Mouse (Mus musculus): ENCODE measurements around the gene Fnbp1l.

The Fnbp1l gene

GRCm38 (mm10) chr3:122618991-122619930 lies at the start of gene Fnbp1l:
TSS of gene Fnbp1l (minus strand) at chr3:122619715.
- DNase-seq (ENCODE audit: low spot score) = peak; percentile 68

- DNase-seq (ENCODE audit: low spot score) = no peak
These were observed 41.3 kb upstream of the Fnbp1l start for GRCm38 (mm10) chr3:122660795-122661194.

DNA sequence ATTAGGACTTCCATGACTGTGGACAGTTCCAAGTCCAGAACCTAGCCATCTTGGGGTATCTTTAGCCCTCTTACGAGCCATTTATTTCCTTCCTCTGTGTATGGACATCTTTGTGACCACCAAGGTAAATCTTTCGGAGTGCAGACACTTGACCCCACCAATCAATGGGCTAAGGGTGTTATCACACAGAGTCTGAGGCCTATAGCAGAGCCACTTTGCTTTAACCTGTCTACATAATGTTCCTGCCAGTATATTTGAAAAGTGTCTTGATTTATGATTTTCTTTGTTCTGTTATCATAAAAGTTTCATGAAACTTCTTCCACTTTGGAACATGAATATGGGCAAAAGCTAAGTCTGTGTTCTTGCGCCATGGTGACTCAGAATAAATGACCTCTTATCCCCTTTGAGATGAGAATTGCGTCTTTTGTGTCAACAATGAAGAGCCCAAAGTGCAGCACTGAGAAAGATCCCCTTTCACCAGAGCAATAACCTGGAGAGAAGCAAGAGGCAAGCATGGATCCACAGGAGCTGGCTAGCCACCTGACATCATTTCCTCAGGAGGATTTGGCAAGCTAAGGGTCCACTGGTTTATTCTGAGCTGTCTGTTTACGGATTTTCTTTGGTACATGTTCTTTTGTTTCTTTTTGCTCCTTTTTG lies 39.9 kb upstream of the Fnbp1l start:
- DNase-seq (ENCODE audit: low spot score) = no peak

DNA sequence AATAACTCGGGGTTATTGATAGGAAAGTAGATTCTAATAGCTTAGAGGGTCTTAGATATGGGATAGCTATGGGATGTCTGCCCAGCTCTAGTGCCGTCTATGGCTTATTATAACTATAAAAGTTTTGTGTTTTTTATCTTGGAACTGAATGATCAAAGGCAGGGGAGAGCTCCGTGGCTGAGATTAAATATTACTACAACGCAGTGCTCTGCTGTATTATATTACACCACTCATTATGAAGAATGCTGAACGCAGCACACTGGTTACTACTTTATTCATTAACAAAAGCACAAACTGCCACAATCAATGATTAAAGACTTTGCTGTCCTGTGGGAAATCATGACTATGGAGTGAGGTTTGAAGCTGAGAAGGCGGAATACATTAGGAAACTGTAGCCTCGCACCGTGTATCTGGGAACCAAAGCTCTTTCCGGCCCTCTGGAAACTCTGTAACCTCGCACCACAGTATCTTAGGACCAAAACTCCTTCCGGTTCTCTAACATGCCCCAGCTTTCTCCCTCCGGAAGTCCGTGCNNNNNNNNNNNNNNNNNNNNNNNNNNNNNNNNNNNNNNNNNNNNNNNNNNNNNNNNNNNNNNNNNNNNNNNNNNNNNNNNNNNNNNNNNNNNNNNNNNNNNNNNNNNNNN lies 27.8 kb upstream of the Fnbp1l start:
- DNase-seq (ENCODE audit: low spot score) = no peak

DNA sequence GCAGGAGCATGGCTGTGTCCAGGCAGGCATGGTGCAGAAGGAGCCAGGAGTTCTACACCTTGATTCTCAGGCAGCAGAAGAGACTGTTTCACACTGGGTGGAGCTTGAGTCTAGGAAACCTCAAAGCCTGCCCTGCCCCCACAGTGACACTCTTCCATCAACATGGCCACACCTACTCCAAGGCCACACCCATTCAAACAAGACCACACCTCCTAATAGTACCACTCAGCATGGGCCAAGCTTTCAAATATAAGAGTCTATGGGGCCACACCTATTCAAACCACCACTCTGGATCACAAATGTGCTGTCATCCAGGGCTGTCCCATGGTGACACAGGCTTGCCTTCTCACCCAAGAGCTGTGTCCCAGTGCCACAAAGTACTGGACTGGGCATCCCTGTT lies 20.8 kb upstream of the Fnbp1l start:
- no peak for DNase-seq (ENCODE audit: low spot score)

DNA sequence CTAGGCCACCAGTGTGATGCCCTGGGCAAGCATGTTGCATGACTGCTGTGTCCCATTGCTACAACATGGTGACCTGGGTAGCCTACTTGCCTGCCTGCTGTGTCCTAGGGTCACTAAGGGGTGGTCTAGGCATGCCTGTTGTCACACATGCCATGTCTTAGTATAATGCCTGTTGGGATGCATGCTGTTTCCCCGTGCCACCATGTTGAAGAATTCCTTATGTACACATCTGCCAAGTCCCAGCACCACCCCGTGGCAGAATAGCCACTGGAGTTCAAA lies 19.6 kb upstream of the Fnbp1l start:
- no peak for DNase-seq (ENCODE audit: low spot score)

DNA sequence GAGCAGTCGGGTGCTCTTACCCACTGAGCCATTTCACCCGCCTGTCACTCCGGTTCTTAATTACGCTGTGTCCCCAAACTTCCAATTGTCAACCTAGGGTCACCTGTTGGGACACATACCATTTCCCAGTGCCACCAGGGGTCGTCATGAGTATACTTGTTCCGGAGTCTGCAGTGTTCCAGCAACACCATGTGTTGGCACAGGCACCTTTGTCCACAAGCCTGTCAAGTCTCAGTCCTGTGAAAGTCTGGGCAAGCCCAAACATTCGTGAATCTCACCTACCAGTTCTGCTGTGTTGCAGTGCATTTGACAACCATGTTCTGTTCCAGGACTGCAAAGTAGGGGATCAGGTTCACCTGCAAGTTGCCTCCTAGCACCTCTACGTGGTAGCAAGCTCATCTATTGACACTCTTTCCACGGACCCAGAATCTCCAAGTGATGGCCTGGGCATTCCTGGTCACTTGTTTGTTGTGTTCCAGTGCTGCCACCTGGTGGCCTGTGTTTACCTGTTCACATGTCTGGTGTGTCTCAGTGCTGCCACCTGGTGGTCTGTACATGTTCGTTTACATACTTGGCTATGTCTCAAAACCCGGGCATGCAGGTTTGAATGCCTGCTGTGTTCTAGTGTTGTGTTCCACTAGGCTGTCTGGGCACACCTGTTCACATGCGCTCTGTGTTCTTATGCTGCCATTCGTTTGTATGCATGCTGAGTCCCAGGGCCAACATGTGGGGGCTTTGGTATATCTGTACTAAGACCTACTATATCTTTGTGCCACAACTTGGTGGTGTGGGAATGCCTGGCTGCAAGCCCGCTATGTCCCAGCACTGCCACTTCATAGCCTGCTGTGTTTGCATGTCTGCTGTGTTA lies 19.0 kb upstream of the Fnbp1l start:
- DNase-seq (ENCODE audit: low spot score) = peak; percentile 84

DNA sequence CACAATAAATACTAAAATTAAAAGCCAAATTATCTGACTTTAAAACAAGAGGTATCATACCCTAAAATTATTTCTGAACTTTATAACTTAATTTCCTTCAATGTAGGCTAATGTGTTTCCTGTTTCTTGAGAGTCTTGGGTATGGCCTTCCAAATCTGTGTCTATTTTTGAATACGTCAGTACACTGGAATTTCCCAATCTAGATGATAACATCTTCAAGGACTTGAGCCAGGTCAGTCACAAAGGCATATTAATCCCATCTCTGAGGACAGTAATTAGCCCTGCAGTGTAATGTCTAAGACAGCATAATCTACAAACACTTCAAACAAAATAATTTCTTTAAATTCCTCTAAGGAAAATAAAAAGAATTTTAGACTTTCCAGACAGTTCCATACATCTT lies 17.8 kb upstream of the Fnbp1l start:
- no peak for DNase-seq (ENCODE audit: low spot score)

GRCm38 (mm10) chr3:122635246-122635645 lies 15.7 kb upstream of the Fnbp1l start:
- DNase-seq (ENCODE audit: low spot score) = no peak

DNA sequence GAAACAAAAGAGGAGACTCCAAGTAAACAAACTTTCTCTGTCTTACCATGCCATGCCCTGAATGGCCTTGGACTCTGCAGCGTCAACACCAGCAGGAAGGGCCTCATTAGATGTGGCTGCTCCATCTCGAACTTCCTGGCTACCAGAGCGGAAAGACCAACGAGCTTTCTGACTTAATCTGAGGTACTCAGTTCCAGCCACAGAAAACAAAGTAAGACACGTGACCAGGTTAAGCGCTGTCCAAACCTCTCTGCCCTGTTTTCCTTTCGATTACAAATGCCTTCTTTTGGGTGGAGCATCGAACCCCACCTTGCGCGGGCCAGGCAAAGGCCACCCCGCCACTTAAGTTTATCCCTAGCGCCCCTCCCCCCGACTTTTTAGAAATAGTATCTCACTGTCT lies 10.1 kb upstream of the Fnbp1l start:
- no peak for DNase-seq (ENCODE audit: low spot score)

- DNase-seq (ENCODE audit: low spot score) = no peak
These were observed 9.4 kb upstream of the Fnbp1l start for GRCm38 (mm10) chr3:122628956-122629355.

DNA sequence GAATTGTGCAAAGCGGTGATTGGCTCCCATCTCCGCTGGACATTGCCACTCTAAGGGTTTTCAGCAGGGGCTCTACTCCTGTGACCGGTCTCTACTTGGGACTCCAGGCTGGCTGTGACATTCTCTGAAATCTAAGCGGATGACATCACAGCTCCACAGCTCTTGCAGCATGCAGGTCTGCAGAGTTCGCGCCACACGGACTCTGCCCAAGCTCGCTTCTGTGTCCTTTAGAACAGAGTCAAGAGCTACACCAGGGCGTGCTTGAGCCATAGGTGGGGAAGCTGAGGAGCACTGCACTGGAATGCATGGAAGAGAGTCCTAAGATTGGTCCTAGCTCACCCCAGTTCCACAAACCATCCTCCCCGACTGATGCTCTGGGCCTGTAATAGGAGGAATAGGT lies 9.0 kb upstream of the Fnbp1l start:
- no peak for DNase-seq (ENCODE audit: low spot score)

GRCm38 (mm10) chr3:122627846-122628245 lies 8.3 kb upstream of the Fnbp1l start:
- DNase-seq (ENCODE audit: low spot score) = no peak

DNA sequence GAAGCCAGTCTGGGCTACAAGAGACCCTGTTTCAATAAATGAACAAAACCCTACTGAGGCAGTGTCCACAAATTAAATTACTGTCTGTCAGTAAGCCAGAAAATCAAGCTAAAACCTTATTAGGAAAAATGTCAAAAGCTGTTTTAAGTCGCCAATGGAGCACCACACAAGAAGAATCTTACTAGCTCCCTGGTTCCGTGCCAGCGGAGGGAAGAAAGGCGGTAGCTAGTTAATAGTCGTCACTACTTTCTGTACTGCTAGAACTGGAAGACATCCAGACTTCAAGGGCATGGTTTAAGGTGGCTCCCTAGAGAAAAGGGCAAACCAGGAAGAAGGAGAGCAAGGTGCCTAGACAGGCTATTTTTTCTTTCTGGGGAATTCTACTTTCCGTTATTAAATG lies 5.1 kb upstream of the Fnbp1l start:
- no peak for DNase-seq (ENCODE audit: low spot score)

- DNase-seq (ENCODE audit: low spot score) = peak; percentile 37
These were observed 893 bp upstream of the Fnbp1l start for GRCm38 (mm10) chr3:122620285-122620931.

GRCm38 (mm10) chr3:122619931-122620284 lies 393 bp upstream of the Fnbp1l start:
- DNase-seq (ENCODE audit: low spot score) = no peak

- DNase-seq (ENCODE audit: low spot score) = no peak
These were observed 1.1 kb downstream of the Fnbp1l start for GRCm38 (mm10) chr3:122618402-122618801.

DNA sequence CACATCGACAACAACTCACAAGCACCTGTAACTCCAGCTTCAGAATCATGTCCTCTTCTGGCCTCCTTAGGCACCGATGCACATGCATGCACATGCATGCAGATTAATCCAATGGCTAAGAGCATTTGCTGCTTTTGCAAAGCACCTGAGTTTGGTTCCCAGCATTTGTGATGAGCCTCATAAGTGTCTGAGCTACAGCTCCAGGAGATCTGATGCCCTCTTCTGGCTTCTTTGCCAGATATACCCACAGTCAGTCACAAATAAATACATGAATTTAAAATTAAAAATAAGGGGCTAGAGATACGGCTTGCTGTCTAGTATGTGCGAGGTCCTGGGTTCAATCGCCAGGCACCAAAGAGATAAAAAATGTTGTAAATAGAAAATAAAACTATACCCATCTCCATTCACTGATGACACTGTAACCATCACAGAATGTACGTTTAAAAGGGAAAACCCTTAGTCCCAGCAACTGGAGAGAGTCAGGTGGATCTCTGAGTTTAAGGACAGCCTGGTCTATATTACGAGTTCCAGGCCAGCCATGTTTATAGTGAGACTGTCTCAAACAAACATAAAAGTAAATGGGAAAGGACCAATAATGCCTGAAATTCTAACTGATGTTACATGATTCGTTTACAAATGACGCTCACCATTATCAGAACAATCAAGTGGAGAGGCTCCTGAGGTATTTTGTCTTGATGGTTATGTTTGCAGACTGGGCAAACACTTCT lies 1.7 kb downstream of the Fnbp1l start:
- no peak for DNase-seq (ENCODE audit: low spot score)

DNA sequence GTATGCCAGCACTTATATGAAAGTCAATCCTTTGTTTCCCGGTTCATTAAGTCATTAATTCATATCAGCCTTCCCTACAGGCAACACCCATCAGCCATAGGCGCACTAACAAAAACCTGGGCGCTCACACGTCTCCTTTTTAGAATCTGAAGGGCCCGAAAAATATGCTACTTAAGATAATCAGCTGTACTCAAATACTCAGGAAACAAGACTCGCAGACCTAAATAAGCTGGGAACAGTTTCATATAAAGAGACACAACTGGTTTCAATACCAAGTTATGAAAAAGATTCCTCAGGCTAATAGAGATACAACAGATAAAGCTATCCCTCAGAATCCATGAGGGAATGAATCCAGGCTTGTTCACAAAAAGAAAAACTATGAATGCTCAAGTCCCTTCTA lies 7.0 kb downstream of the Fnbp1l start:
- DNase-seq (ENCODE audit: low spot score) = no peak

DNA sequence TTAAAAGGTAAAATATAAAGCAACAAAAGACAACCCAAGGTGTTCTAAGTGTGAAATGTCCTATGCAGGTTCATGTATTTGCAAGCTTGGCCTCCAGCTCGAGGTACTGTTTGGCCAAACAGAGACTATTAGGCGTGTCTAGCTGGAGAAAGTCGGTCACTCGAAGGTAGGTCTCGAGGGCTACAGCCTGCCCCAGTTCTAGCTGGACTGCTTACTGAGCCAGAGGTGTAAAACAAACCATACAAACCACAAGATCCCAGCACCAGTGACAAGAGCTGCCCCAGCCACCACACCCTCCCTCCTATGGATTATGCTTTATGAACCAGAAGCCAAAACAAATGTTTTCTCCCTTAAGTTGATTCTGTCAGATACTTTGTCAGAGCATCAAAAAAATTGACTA lies 7.8 kb downstream of the Fnbp1l start:
- no peak for DNase-seq (ENCODE audit: low spot score)

Measured in ovary, adult 18-20 months (tissue).